Comparison of ENCODE assay signal across 10 mouse cellular contexts in the genomic region with DNA sequence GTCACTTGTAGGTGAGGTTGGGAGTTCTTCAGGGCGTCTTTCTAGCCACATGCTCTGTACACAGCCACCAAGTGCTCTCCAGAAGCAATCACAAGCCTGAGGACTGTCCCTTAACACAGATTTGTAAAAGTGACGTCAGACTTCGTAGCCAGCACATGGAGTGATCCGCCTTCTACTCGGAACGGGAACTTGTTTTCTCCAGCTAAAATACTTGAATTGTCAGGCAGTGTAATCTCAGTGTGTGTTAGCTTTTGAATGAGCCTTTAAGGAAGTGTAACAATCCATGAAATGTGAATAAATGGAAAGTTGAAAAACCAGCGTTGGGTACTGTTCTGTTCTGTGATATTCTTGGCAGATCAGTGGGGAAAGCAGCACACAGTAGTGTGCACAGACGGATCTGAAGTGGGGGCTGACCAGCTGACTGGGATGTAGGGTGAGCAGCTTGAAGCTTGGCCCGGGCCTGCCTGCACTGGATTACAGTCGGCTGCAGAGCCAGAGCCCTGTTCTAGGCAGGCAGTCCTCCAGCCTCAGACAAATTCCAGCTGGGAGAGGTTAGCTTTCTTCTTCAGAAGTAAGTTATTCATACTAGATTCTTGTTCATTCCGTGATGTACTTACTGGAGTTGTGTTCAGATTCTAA. TPM values are rescaled to one million over a fixed set of nuclear protein-coding genes. Genes with fewer than 3 reads are reported as not detected.
A peak's percentile ranks its signal among the peaks of the same experiment; 100 is the strongest.
DNase-seq lines count a peak whose midpoint lies in the region; ATAC-seq and TF ChIP-seq lines count a peak whose summit lies in the region.
"Had no signal": no experiment of that assay in that cellular context is flagged by ENCODE, and none has a peak within 500 bp of the region (broad histone marks: within the 10 kb centered on the region; RNA-seq: fewer than 3 reads in every experiment).

No protein-coding gene starts in this region.

- no peak for ATAC-seq in activated CD4-positive, CD25-positive, alpha-beta regulatory T cell, adult 4 months

- H3K4me3 ChIP-seq in olfactory bulb, adult 2 months (ENCODE audit: insufficient read depth, low read depth, low read length): no peak overlapping the region
- no peak overlapping the region for H3K4me3 ChIP-seq in kidney, adult 2 months (ENCODE audit: insufficient read depth, low read depth, low read length)

- H3K27me3 ChIP-seq in kidney, adult 2 months (replicated peaks; ENCODE audit: control insufficient read depth, insufficient read depth, low read length): no peaks in the 10 kb centered on the region
- H3K27me3 ChIP-seq: CH12.LX had no signal

- H3K4me1 ChIP-seq in olfactory bulb, adult 2 months (ENCODE audit: control insufficient read depth, insufficient read depth, low read length): peaks cover 22% of the 10 kb centered on the region
- H3K4me1 ChIP-seq in kidney, adult 2 months (ENCODE audit: control insufficient read depth, insufficient read depth, low read length): 0 out of 2 replicates have a peak, but pooled peaks cover 3% of the 10 kb centered on the region

- H3K36me3 ChIP-seq in kidney, adult 2 months (ENCODE audit: control insufficient read depth, insufficient read depth, low read length): peaks cover 2% of the 10 kb centered on the region; the same call in 1 of the 2 replicates

- 19% methylated on average over 11 of the region's 11 CpGs for WGBS in olfactory bulb, adult 2 months
- WGBS in kidney, adult 2 months: 71% methylated on average over 11 of the region's 11 CpGs

- no peak for TF ChIP-seq POLR2A in olfactory bulb, adult 2 months (IDR thresholded peaks at IDR 0.05; ENCODE audit: insufficient read depth, low read depth, low read length)
- no peak for TF ChIP-seq POLR2A in kidney, adult 2 months (IDR thresholded peaks at IDR 0.05; ENCODE audit: low read depth, low read length)

- H3K27ac ChIP-seq in olfactory bulb, adult 2 months (ENCODE audit: insufficient read depth, low read depth, low read length): peak overlapping the region; percentile 40; the same call in 1 of the 2 replicates
- no peak overlapping the region for H3K27ac ChIP-seq in kidney, adult 2 months (ENCODE audit: insufficient read depth, low read depth, low read length)
- H3K27ac ChIP-seq: hindbrain, embryonic 14.5 days had no signal

- intact Hi-C loops in heart, postnatal 25 days (cut with DNase I): no loop called here
- intact Hi-C loops in heart, postnatal 10 days (cut with DNase I): no loop called here

- no peak for TF ChIP-seq CTCF in olfactory bulb, adult 2 months (IDR thresholded peaks at IDR 0.05; ENCODE audit: insufficient read depth, low read depth, low read length)
- TF ChIP-seq CTCF in kidney, adult 2 months (conservative IDR thresholded peaks at IDR 0.05; ENCODE audit: insufficient read depth, insufficient read length, low read depth, low read length): no peak

- peak; percentile 42 to 51 for DNase-seq in heart, adult 18-20 months
- no peak for DNase-seq in heart, postnatal 25 days (ENCODE audit: low spot score)
- peak; percentile 50 for DNase-seq in lung, postnatal 10 days
- no peak for DNase-seq in lung, postnatal 25 days (ENCODE audit: low spot score)
- DNase-seq in heart, postnatal 10 days: peak; percentile 64 to 65
- DNase-seq in kidney, adult 2 months: no peak

RNA-seq across cellular contexts. Expression of gene Nup50, which starts 19.6 kb away (rescaled TPM):
- 10 to 100 TPM; 15.5 to 17.7 TPM for total RNA-seq in heart, adult 18-20 months (2021)
- total RNA-seq in heart, postnatal 25 days (2021): 10 to 100 TPM; 14.6 to 17.5 TPM
- 10 to 100 TPM; 21.2 to 21.9 TPM for total RNA-seq in heart, postnatal 10 days (2021)
- 69.3 TPM in 1 of 2 replicates, not detected in the other for polyA plus RNA-seq in olfactory bulb, adult 2 months (2012; ENCODE audit: insufficient read depth, insufficient read length, low replicate concordance, missing spikeins)
- 9.9 and 11.4 TPM in 2 replicates for polyA plus RNA-seq in kidney, adult 2 months (2012; rRNA removed)
- 10 to 100 TPM; 22.9 to 24.2 TPM for polyA plus RNA-seq in activated CD4-positive, CD25-positive, alpha-beta regulatory T cell, adult 4 months (2017; shearing (Covaris generic))

RNA-seq across cellular contexts. Expression of gene Gm29666, which starts 22.9 kb away (rescaled TPM):
- under 1 TPM; 0.08 to 0.10 TPM for total RNA-seq in heart, adult 18-20 months (2021)
- total RNA-seq in heart, postnatal 25 days (2021): under 1 TPM; 0.22 to 0.23 TPM
- under 1 TPM; 0.22 TPM for total RNA-seq in heart, postnatal 10 days (2021)
- not detected in 2 replicates for polyA plus RNA-seq in olfactory bulb, adult 2 months (2012; ENCODE audit: insufficient read depth, insufficient read length, low replicate concordance, missing spikeins)
- polyA plus RNA-seq in kidney, adult 2 months (2012; rRNA removed): 0.26 and 0.28 TPM in 2 replicates
- under 1 TPM; 0.55 to 0.89 TPM for polyA plus RNA-seq in activated CD4-positive, CD25-positive, alpha-beta regulatory T cell, adult 4 months (2017; shearing (Covaris generic))

RNA-seq across cellular contexts. Expression of gene 5031439G07Rik, which starts 45.6 kb away (rescaled TPM):
- total RNA-seq in heart, adult 18-20 months (2021): 10 to 100 TPM; 30.6 to 34.7 TPM
- 10 to 100 TPM; 20.5 to 21.3 TPM for total RNA-seq in heart, postnatal 25 days (2021)
- total RNA-seq in heart, postnatal 10 days (2021): 10 to 100 TPM; 22.1 to 25.2 TPM
- not detected in 2 replicates for polyA plus RNA-seq in olfactory bulb, adult 2 months (2012; ENCODE audit: insufficient read depth, insufficient read length, low replicate concordance, missing spikeins)
- 21.7 and 24.1 TPM in 2 replicates for polyA plus RNA-seq in kidney, adult 2 months (2012; rRNA removed)
- polyA plus RNA-seq in activated CD4-positive, CD25-positive, alpha-beta regulatory T cell, adult 4 months (2017; shearing (Covaris generic)): 1 to 10 TPM; 1.2 TPM

Comparison
In these comparisons a context has a peak if more than half of its experiments do, and no peak if none do; other contexts are left out.
1. DNase-seq: peak in heart, adult 18-20 months (2 of 2), lung, postnatal 10 days (single experiment) and heart, postnatal 10 days (2 of 2); none in heart, postnatal 25 days (single experiment), lung, postnatal 25 days (single experiment) and kidney, adult 2 months (single experiment).